Mouse (Mus musculus) liver, adult 2 months (tissue): ENCODE results near the gene Sel1l3. TPM values are rescaled to one million over a fixed set of nuclear protein-coding genes. Genes with fewer than 3 reads are reported as not detected.
A peak's percentile ranks its signal among the peaks of the same experiment; 100 is the strongest.

Source experiments
- DNase-seq: peaks from one replicate; pipeline ENCODE4 v3.0.0-alpha.2; 2011; ENCODE audit warnings: low read depth, low spot score; ENCODE audit errors: extremely low read depth
- H3K27ac ChIP-seq: fragments of 200-500 bp; replicated peaks from 2 replicates; pipeline ENCODE4 v1.5.1; 2012; ENCODE audit warnings: low read depth, mild to moderate bottlenecking, control low read depth, inconsistent platforms, low read length; ENCODE audit not compliant: insufficient read depth
- H3K27me3 ChIP-seq: fragments of 200-500 bp; 2 replicates; pipeline ENCODE4 v1.6.1; 2012; ENCODE audit warnings: mild to moderate bottlenecking, moderate library complexity, low read length, inconsistent platforms; ENCODE audit not compliant: control insufficient read depth, insufficient read depth
- H3K36me3 ChIP-seq: fragments of 200-500 bp; 2 replicates; pipeline ENCODE4 v1.6.1; 2012; ENCODE audit warnings: low read length, inconsistent platforms; ENCODE audit not compliant: control insufficient read depth, insufficient read depth
- H3K4me1 ChIP-seq: fragments of 200-500 bp; 2 replicates; pipeline ENCODE4 v1.6.1; 2011; ENCODE audit warnings: low read length; ENCODE audit not compliant: control insufficient read depth, insufficient read depth
- H3K4me3 ChIP-seq: fragments of 200-500 bp; 2 replicates; pipeline ENCODE4 v1.5.1; 2011; ENCODE audit warnings: low read depth, mild to moderate bottlenecking, control low read depth, low read length, moderate library complexity; ENCODE audit not compliant: insufficient read depth
- H3K79me2 ChIP-seq: fragments of 200-500 bp; 2 replicates; pipeline ENCODE4 v1.6.1; 2012; ENCODE audit warnings: inconsistent platforms, mild to moderate bottlenecking, low read length, moderate library complexity; ENCODE audit not compliant: control insufficient read depth, insufficient read depth
- H3K9ac ChIP-seq: fragments of 200-500 bp; 2 replicates; pipeline ENCODE4 v1.6.1; 2012; ENCODE audit warnings: low read depth, mild to moderate bottlenecking, control low read depth, inconsistent platforms, low read length
- CTCF ChIP-seq: fragments of 200-500 bp; IDR thresholded peaks from 2 replicates; pipeline ENCODE4 v1.5.1; 2011; ENCODE audit warnings: low read depth, low read length, control low read depth
- POLR2A ChIP-seq: fragments of 200-500 bp; IDR thresholded peaks from 2 replicates; pipeline ENCODE4 v1.6.1; 2011; ENCODE audit warnings: low read length, control low read depth; ENCODE audit not compliant: insufficient read depth; ENCODE audit errors: extremely low read depth
- WGBS: fragments of 180-500 bp; shearing (Covaris S2); methylation state at CpG from one replicate; pipeline ENCODE4 v1.1.7; 2018; 5-methylcytosine and 5-hydroxymethylcytosine counted together
- polyA plus RNA-seq: library from polyadenylated mRNA; depleted of rRNA; stranded (reverse); fragments of >200 nt; gene quantifications from 2 replicates; pipeline ENCODE4 v1.2.3, GENCODE M21; 2012
- total RNA-seq: library from RNA; depleted of rRNA; stranded (reverse); fragments of >200 nt; gene quantifications from 2 replicates; pipeline ENCODE4 v1.2.3, GENCODE M21; 2014

Sel1l3 gene
- total and polyA plus RNA-seq, 2 experiments, result 4.9 to 8.2 TPM

GRCm38 (mm10) chr5:53239831-53240440 lies 26.2 kb upstream of the Sel1l3 start:
- WGBS, result 80% methylated on average over 11 of the region's 11 CpGs
- Histone ChIP-seq H3K27ac (no peak overlapping the region), H3K27me3 (no peaks in the 10 kb centered on the region), H3K4me1 (peaks cover 7% of the 10 kb centered on the region; the same call in 1 of the 2 replicates), H3K36me3 (no peaks in the 10 kb centered on the region), H3K79me2 (no peaks in the 10 kb centered on the region), H3K4me3 (no peak overlapping the region), H3K9ac (no peak overlapping the region)
- no peak for TF ChIP-seq POLR2A
- TF ChIP-seq CTCF, result no peak
- DNase-seq, result no peak

DNA sequence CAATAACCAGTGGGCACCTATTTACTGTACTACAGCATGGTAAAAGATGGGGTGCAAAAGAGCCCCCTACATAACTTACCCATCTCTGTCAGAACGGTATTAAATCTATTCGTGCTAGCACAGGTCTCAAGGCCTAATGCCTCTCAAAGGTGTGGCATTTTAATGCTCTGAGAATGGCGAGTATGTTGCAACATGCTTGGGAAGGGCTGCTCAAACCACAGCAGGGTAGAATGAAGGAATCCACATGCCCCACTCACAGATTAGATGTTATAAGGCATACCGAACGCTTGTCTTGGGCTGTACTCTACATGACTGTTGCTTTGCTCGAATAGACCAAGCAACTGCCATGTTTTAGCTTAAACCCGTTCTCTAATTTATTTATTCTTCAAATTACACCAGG lies 25.5 kb upstream of the Sel1l3 start:
- Histone ChIP-seq H3K9ac (no peak overlapping the region), H3K79me2 (no peaks in the 10 kb centered on the region), H3K4me3 (no peak overlapping the region), H3K27ac (no peak overlapping the region), H3K4me1 (peaks cover 7% of the 10 kb centered on the region; the same call in 1 of the 2 replicates), H3K27me3 (no peaks in the 10 kb centered on the region), H3K36me3 (no peaks in the 10 kb centered on the region)
- 94% methylated on average over 7 of the region's 7 CpGs for WGBS
- DNase-seq, result no peak
- TF ChIP-seq POLR2A (no peak), CTCF (no peak)

DNA sequence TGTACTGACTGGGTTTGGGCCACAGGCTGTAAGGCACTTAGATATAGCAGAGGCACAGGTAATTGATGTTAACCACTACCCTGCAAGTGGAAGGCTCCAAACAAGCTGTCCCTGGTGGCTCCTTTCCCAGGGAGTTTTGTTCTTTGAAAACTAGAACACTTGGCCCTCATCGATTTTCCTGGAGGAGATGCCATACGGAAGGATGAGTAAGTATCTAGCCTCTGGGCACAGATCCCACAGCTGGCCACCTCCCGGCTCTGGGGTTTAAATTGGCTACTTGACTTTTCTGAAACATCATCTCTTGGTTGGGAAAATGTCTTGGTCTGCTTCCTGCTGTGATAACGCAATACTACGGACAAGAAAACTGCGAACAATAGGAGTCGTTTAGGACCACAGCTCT lies 25.0 kb upstream of the Sel1l3 start:
- Histone ChIP-seq H3K4me1 (peaks cover 7% of the 10 kb centered on the region; the same call in 1 of the 2 replicates), H3K27ac (no peak overlapping the region), H3K9ac (no peak overlapping the region), H3K79me2 (no peaks in the 10 kb centered on the region), H3K36me3 (no peaks in the 10 kb centered on the region), H3K27me3 (no peaks in the 10 kb centered on the region), H3K4me3 (no peak overlapping the region)
- TF ChIP-seq POLR2A (no peak), CTCF (no peak)
- 82% methylated on average over 7 of the region's 7 CpGs for WGBS
- no peak for DNase-seq

- TF ChIP-seq POLR2A (no peak), CTCF (no peak)
- H3K27ac ChIP-seq, result no peak overlapping the region
- DNase-seq, result peak; percentile 66
- no peaks in the 10 kb centered on the region for H3K36me3 ChIP-seq
- no peak overlapping the region for H3K9ac ChIP-seq
- no peak overlapping the region for H3K4me3 ChIP-seq
- WGBS, result 27% methylated on average over 7 of the region's 8 CpGs
- H3K79me2 ChIP-seq, result no peaks in the 10 kb centered on the region
- H3K4me1 ChIP-seq, result peaks cover 7% of the 10 kb centered on the region; the same call in 1 of the 2 replicates
- no peaks in the 10 kb centered on the region for H3K27me3 ChIP-seq
These were observed 23.0 kb upstream of the Sel1l3 start for GRCm38 (mm10) chr5:53236749-53237148.

DNA sequence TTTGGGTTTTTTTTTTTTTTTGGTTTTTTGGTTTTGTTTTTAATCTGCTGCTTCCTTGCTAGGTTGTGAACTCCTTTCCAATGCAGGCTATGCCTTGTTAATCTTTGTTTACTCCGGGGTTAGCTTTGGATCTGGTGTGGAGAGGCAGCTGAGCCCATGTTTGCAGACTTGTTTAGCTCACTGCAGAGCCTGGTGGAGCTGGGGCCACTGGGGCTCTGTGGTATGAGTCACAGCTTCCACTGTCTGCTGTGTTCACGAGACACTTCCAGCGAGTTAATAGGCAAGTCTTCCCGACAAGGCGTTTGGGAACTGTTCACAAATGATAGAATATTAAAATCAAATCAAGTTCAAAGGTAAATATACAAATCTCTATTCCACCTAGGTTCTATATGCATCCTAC lies 22.4 kb upstream of the Sel1l3 start:
- Histone ChIP-seq H3K4me3 (no peak overlapping the region), H3K27ac (no peak overlapping the region), H3K27me3 (no peaks in the 10 kb centered on the region), H3K4me1 (peaks cover 7% of the 10 kb centered on the region; the same call in 1 of the 2 replicates), H3K9ac (no peak overlapping the region), H3K79me2 (no peaks in the 10 kb centered on the region), H3K36me3 (no peaks in the 10 kb centered on the region)
- WGBS, result 5% methylated on average over 5 of the region's 5 CpGs
- peak; percentile 46 for DNase-seq
- no peak for TF ChIP-seq POLR2A
- TF ChIP-seq CTCF, result no peak

DNA sequence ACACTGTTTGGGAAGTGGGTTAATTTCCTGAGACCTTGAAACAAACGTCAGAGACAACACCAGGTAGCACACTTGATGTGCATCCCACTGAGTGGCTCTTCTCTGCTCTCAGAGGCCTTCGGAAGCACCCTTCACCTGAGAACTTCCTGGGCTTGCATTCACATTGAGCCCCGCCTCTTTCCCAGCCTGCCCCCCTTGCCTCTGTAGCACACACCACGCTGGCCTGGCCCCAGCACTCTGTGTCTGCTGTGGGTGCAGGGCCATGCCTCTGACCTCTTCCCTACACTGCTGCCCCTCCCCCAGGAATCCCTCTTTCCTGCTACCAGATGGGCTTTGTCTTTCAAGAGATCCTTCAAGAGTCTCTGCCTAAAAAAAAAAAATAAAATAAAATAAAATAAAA lies 21.8 kb upstream of the Sel1l3 start:
- 37% methylated on average over 4 of the region's 4 CpGs for WGBS
- DNase-seq, result no peak
- H3K4me1 ChIP-seq, result peaks cover 7% of the 10 kb centered on the region; the same call in 1 of the 2 replicates
- H3K36me3 ChIP-seq, result no peaks in the 10 kb centered on the region
- H3K9ac ChIP-seq, result no peak overlapping the region
- H3K27ac ChIP-seq, result no peak overlapping the region
- no peaks in the 10 kb centered on the region for H3K27me3 ChIP-seq
- TF ChIP-seq CTCF (no peak), POLR2A (no peak)
- H3K79me2 ChIP-seq, result no peaks in the 10 kb centered on the region
- no peak overlapping the region for H3K4me3 ChIP-seq
